Mouse (Mus musculus) embryo, embryonic 9.5 days (tissue): ENCODE measurements around the gene Olfr201.
"Not testable (repeated sequence)": the region's sequence is repeated elsewhere in the genome, so short reads cannot be mapped to it uniquely, and the experiment has no call there.

ENCODE experiments used
- DNase-seq: peaks from one replicate; pipeline ENCODE4 v3.0.0-alpha.2; 2017; ENCODE audit errors: extremely low spot score

Gene Olfr201

GRCm38 (mm10) chr16:59272532-59272931 is at the start of gene Olfr201:
Gene Olfr201 (minus strand): TSS chr16:59272632.
- not testable (repeated sequence) for DNase-seq

GRCm38 (mm10) chr16:59318148-59318547 is 45.7 kb upstream of the Olfr201 start, which contains the start of gene Olfr204:
Gene Olfr204 (minus strand): TSS chr16:59318248.
- no peak for DNase-seq

GRCm38 (mm10) chr16:59298581-59298980 is 26.1 kb upstream of the Olfr201 start, which contains the start of gene Olfr203:
Gene Olfr203 (plus strand): TSS chr16:59298881.
- DNase-seq = no peak

- not testable (repeated sequence) for DNase-seq
Measured at GRCm38 (mm10) chr16:59287576-59287975, 15.1 kb upstream of the Olfr201 start.

- DNase-seq = no peak
Measured at GRCm38 (mm10) chr16:59286693-59287092, 14.3 kb upstream of the Olfr201 start, which contains the start of gene Olfr202. Gene Olfr202 (minus strand): TSS chr16:59286793.

- no peak for DNase-seq
Measured at GRCm38 (mm10) chr16:59283476-59283875, 11.0 kb upstream of the Olfr201 start.

GRCm38 (mm10) chr16:59280542-59280941 is 8.1 kb upstream of the Olfr201 start:
- DNase-seq = no peak

GRCm38 (mm10) chr16:59269097-59269496 is 3.3 kb downstream of the Olfr201 start:
- not testable (repeated sequence) for DNase-seq

GRCm38 (mm10) chr16:59249684-59250083 is 22.7 kb downstream of the Olfr201 start:
- DNase-seq = no peak

GRCm38 (mm10) chr16:59219667-59220066 is 52.8 kb downstream of the Olfr201 start, which contains the start of gene Olfr199:
Gene Olfr199 (minus strand): TSS chr16:59219767.
- not testable (repeated sequence) for DNase-seq

GRCm38 (mm10) chr16:59217861-59218260 is 54.6 kb downstream of the Olfr201 start:
- not testable (repeated sequence) for DNase-seq
